Mouse (Mus musculus): ENCODE results near the gene Atp2a2.
"Not testable (repeated sequence)": the region's sequence is repeated elsewhere in the genome, so short reads cannot be mapped to it uniquely, and the experiment has no call there.

Gene Atp2a2

GRCm38 (mm10) chr5:122453188-122453587, 48.8 kb downstream of the Atp2a2 start:
- DNase-seq (ENCODE audit: low spot score in 2 of 2) = no peak

DNA sequence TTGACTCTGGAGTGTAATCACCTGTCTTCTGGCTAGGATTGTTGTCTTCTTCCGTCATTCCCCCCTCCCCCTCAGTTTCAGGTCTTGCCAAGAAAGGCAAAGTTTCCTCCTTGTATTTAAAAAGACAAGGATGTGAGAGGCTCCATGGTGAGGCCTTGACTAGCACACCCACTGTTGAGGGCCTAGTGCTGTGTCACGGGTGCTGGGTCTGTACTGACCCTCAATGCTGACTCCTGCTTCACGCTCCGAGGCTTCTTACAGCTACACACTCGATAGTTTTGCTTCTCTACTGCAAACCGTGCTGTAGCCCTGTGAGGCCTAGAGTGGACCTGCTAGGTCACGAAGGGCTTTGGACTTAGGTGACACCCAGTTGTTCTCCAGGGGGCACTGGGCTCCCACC, 49.8 kb downstream of the Atp2a2 start:
- peak in 1 of 2 experiments; percentile 22 for DNase-seq (ENCODE audit: low spot score in 2 of 2)

DNA sequence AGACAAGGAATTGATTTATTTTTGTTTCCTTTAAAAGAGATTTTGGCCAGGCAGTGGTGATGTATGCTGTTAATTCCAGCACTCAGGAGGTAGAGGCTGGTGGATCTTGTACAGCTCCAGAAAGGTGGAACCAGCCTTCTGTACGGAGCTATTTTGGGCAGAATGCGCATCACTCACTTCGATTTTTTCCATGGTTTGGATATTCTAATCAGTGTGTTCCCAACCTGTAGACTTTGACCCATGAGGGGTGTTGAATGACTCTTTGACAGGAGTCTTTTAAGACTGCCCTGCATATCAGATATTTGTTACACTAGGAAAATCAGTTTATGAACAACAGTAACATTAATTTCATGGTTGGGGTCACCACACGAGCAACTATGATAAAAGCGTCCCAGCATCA, 50.7 kb downstream of the Atp2a2 start:
- no peak for DNase-seq (ENCODE audit: low spot score in 2 of 2)

GRCm38 (mm10) chr5:122450913-122451317, 51.1 kb downstream of the Atp2a2 start:
- DNase-seq (ENCODE audit: low spot score in 2 of 2) = peak in 1 of 2 experiments; percentile 32

GRCm38 (mm10) chr5:122449946-122450345, 52.1 kb downstream of the Atp2a2 start:
- DNase-seq (ENCODE audit: low spot score in 2 of 2) = peak in 1 of 2 experiments; percentile 24

DNA sequence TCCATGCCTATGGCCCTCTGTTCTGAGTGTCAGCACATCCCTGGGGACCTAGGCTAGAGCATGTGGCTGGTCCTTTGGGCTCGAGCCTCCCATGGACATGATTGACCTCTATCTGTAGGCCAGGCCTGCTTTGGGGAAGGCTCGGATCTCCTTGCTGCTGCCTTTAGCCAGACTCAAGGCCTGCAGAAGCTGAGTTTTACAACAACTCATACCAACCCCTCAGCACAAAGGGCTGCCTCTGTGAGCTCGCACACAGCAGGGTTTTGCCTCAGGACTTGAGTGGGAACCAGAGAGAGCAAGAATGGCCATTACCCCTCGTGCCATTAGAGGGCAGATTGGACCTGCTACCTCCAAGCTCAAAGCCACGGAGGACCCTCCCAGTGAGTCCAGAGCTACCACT, 53.2 kb downstream of the Atp2a2 start:
- DNase-seq (ENCODE audit: low spot score in 2 of 2) = peak in 1 of 2 experiments; percentile 24

DNA sequence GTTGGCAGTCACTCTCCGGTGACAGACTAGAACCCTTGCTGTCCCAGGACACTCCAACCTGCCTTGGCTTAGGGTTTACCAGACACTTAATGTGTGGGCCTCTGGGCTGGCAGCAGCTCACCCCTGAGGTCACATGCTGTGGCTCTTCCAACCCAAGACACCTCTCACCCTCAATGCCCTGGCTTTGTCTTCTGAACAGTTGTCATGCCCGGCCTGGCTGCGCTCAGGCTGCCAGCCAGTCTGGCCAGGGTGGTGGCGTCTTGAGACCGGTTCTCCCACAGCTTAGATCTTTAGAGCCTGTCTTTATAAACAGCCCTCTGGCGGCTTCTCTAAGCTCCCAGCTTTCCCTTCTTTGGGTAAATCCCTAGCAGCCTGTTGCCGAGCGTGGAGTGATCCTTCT, 54.2 kb downstream of the Atp2a2 start:
- peak; percentile 52 to 62 for DNase-seq (ENCODE audit: low spot score in 2 of 2)

- DNase-seq (ENCODE audit: low spot score in 2 of 2) = no peak
Observed at GRCm38 (mm10) chr5:122445051-122445610, 56.9 kb downstream of the Atp2a2 start.

- DNase-seq (ENCODE audit: low spot score in 2 of 2) = no peak
Observed at GRCm38 (mm10) chr5:122444492-122444891, 57.5 kb downstream of the Atp2a2 start.

- no peak for DNase-seq (ENCODE audit: low spot score in 2 of 2)
Observed at GRCm38 (mm10) chr5:122440095-122440630, 61.9 kb downstream of the Atp2a2 start.

DNA sequence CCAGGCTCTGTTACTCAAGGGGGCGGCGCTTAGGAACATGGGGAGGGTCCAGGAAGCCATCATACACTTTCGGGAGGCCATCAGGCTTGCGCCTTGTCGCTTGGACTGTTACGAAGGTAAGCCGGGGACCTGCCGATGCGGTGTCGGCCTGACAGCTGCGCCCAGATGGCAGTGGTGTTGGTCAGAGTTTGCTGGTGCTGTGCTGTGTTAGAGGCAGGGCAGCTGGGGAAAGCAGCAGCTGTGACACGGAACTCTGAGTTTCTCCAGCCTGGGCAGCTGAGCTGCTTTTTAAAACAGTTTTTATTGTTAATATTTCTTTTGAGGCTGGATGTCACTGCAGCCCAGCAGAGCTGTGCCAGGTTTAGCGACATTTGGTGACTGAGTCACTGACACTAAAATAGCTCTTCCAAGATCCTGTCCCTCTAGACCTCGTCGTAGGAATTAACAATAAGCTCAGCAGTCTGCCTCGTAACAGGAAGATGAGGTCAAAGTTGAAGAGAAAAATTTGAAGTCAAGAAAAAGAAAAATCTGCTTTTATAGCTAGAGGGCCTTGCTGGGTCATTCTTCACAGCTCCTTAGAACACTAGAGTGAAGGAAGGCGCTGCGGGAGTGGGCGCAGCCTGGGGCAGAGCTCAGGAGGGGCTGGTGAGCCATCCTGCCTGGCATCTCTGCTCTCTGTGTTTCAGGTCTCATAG, 62.5 kb downstream of the Atp2a2 start:
- DNase-seq (ENCODE audit: low spot score in 2 of 2) = no peak

- no peak for DNase-seq (ENCODE audit: low spot score in 2 of 2)
Observed at GRCm38 (mm10) chr5:122434541-122434940, 67.5 kb downstream of the Atp2a2 start.

- no peak for DNase-seq (ENCODE audit: low spot score in 2 of 2)
Observed at GRCm38 (mm10) chr5:122431221-122431620, 70.8 kb downstream of the Atp2a2 start.

- no peak for DNase-seq (ENCODE audit: low spot score in 2 of 2)
Observed at GRCm38 (mm10) chr5:122430036-122430775, 71.8 kb downstream of the Atp2a2 start.

DNA sequence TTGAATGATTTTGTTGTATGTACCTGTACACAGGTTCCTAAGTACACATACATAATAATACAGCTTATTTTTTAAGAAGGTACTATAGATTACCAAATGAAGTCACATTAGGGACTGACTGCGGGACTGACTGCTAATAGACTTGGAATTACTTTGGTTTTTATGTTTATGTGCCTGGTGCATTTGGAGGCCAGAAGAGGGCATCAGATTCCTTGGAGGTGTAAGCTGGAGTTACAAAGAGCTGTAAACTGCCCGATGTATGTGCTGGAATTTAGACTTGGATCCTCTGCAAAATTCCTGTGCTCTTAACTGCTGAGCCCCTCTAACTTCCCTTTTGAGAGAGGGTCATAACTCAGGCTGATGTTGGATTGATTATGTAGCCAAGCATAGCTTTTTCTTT, 76.5 kb downstream of the Atp2a2 start:
- DNase-seq (ENCODE audit: low spot score in 2 of 2) = no peak

GRCm38 (mm10) chr5:122423083-122423482, 78.9 kb downstream of the Atp2a2 start:
- DNase-seq (ENCODE audit: low spot score in 2 of 2) = no peak

DNA sequence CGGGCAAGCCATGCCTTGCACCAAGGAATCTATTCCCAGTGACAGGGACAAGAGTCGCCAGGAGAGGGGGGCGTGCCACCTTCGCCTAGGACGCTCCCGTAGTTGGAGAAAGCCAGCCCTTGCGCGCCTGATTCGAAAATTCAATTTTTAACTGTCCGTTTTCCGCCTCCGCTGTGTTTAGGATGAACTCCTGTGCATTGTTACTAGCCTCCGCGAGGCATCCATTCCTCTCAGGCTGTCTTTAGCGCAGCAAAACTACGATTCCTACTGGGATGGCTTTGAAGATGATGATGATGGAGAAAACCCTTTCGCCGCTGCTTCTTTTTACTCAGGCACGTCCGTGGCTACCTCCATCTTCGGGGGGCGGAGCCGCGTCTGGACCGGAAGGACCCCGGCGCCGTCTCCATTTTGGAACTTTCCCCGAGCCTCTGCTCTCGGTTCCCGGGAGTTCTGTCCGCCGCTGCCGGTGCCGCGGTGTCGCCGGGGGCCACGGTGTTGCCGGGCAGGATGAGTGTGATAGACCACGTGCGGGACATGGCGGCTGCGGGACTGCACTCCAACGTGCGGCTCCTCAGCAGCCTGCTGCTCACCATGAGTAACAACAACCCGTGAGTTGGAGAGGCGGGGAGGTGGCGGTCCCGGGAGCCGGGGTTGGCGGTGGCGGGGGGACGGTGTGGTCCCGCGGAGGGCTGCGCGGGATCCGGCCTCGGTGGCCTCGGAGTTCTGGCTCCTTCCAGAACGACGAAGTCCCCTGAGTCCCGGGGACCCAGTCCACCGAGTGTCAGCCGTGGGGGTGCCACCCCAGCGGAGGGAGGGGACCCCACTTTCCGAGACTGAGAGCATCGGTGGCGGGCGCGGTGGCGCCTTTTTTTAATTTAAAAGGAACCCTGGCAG, 79.7 kb downstream of the Atp2a2 start:
- DNase-seq (ENCODE audit: low spot score in 2 of 2) = peak; percentile 91 to 92

GRCm38 (mm10) chr5:122421271-122422068, 80.6 kb downstream of the Atp2a2 start, which contains the start of gene Anapc7:
TSS of gene Anapc7 (plus strand) at chr5:122421693.
- DNase-seq (ENCODE audit: low spot score in 2 of 2) = no peak

GRCm38 (mm10) chr5:122420676-122421075, 81.3 kb downstream of the Atp2a2 start:
- not testable (repeated sequence) for DNase-seq (ENCODE audit: low spot score in 2 of 2)

DNA sequence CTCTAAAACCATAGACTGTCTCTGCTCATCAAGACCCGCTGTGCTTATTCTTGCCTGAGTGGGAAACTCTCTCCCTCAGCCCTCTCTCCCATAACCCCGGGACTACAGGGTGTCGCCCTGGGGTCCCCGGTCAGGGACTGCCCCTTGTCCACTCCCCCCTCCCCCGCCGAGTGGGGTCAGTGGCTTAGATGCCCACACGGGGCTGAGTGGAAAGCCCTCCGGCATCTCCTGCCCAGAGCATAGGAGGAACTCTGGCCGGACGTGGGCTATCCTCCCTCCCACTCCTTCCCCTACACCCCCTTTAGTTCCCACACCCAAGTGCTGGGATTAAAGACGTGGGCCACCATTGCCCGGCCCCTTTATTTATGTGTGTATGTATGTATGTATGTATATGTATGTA, 86.6 kb downstream of the Atp2a2 start:
- no peak for DNase-seq (ENCODE audit: low spot score in 2 of 2)

- DNase-seq (ENCODE audit: low spot score in 2 of 2) = no peak
Observed at GRCm38 (mm10) chr5:122414351-122414750, 87.7 kb downstream of the Atp2a2 start.
